Mouse (Mus musculus): ENCODE data around the gene Steap3.

Steap3 gene

GRCm38 (mm10) chr1:120202542-120202941, 70.0 kb downstream of the Steap3 start:
- no peak for DNase-seq (ENCODE audit: low spot score in 2 of 2)

GRCm38 (mm10) chr1:120198942-120199341, 73.6 kb downstream of the Steap3 start:
- DNase-seq (ENCODE audit: low spot score in 2 of 2), result no peak

GRCm38 (mm10) chr1:120198151-120198550, 74.4 kb downstream of the Steap3 start:
- no peak for DNase-seq (ENCODE audit: low spot score in 2 of 2)

GRCm38 (mm10) chr1:120197189-120197588, 75.3 kb downstream of the Steap3 start:
- DNase-seq (ENCODE audit: low spot score in 2 of 2), result peak; percentile 30 to 83

GRCm38 (mm10) chr1:120196724-120197123, 75.8 kb downstream of the Steap3 start:
- no peak for DNase-seq (ENCODE audit: low spot score in 2 of 2)

- DNase-seq (ENCODE audit: low spot score in 2 of 2), result no peak
Measured at GRCm38 (mm10) chr1:120195947-120196346, 76.6 kb downstream of the Steap3 start.

GRCm38 (mm10) chr1:120193586-120193985, 78.9 kb downstream of the Steap3 start:
- no peak for DNase-seq (ENCODE audit: low spot score in 2 of 2)

- no peak for DNase-seq (ENCODE audit: low spot score in 2 of 2)
Measured at GRCm38 (mm10) chr1:120192321-120192720, 80.2 kb downstream of the Steap3 start.

GRCm38 (mm10) chr1:120190946-120191345, 81.6 kb downstream of the Steap3 start:
- DNase-seq (ENCODE audit: low spot score in 2 of 2), result peak; percentile 23 to 30

- DNase-seq (ENCODE audit: low spot score in 2 of 2), result no peak
Measured at GRCm38 (mm10) chr1:120190300-120190699, 82.2 kb downstream of the Steap3 start.

GRCm38 (mm10) chr1:120189206-120189605, 83.3 kb downstream of the Steap3 start:
- DNase-seq (ENCODE audit: low spot score in 2 of 2), result peak; percentile 19 to 25

GRCm38 (mm10) chr1:120187059-120187458, 85.4 kb downstream of the Steap3 start:
- no peak for DNase-seq (ENCODE audit: low spot score in 2 of 2)

GRCm38 (mm10) chr1:120186655-120187054, 85.8 kb downstream of the Steap3 start:
- DNase-seq (ENCODE audit: low spot score in 2 of 2), result no peak

GRCm38 (mm10) chr1:120186204-120186603, 86.3 kb downstream of the Steap3 start:
- no peak for DNase-seq (ENCODE audit: low spot score in 2 of 2)

- DNase-seq (ENCODE audit: low spot score in 2 of 2), result no peak
Measured at GRCm38 (mm10) chr1:120177141-120177540, 95.4 kb downstream of the Steap3 start.

- no peak for DNase-seq (ENCODE audit: low spot score in 2 of 2)
Measured at GRCm38 (mm10) chr1:120176313-120176712, 96.2 kb downstream of the Steap3 start.

GRCm38 (mm10) chr1:120174991-120175390, 97.5 kb downstream of the Steap3 start:
- no peak for DNase-seq (ENCODE audit: low spot score in 2 of 2)

GRCm38 (mm10) chr1:120171819-120172521, 100.5 kb downstream of the Steap3 start:
- peak in 1 of 2 experiments; percentile 48 for DNase-seq (ENCODE audit: low spot score in 2 of 2)

- no peak for DNase-seq (ENCODE audit: low spot score in 2 of 2)
Measured at GRCm38 (mm10) chr1:120170307-120170706, 102.2 kb downstream of the Steap3 start.

- DNase-seq (ENCODE audit: low spot score in 2 of 2), result no peak
Measured at GRCm38 (mm10) chr1:120168674-120169073, 103.8 kb downstream of the Steap3 start.

- no peak for DNase-seq (ENCODE audit: low spot score in 2 of 2)
Measured at GRCm38 (mm10) chr1:120168016-120168415, 104.5 kb downstream of the Steap3 start.

- no peak for DNase-seq (ENCODE audit: low spot score in 2 of 2)
Measured at GRCm38 (mm10) chr1:120162616-120163015, 109.9 kb downstream of the Steap3 start.

- no peak for DNase-seq (ENCODE audit: low spot score in 2 of 2)
Measured at GRCm38 (mm10) chr1:120161502-120161901, 111.0 kb downstream of the Steap3 start.

All from left cerebral cortex, adult 9 months (tissue).